Mouse (Mus musculus): ENCODE results near the gene Tgfbr3. TPM values are rescaled to one million over a fixed set of nuclear protein-coding genes. Genes with fewer than 3 reads are reported as not detected.

The Tgfbr3 gene
- total RNA-seq (2014; rRNA removed) (5.5 and 14.3 TPM in 2 replicates), polyA plus RNA-seq (2015; fragmentation: Nextera tagmentation; extraction: Ambion mirVana) (2.3 and 3.4 TPM in 2 replicates)

DNA sequence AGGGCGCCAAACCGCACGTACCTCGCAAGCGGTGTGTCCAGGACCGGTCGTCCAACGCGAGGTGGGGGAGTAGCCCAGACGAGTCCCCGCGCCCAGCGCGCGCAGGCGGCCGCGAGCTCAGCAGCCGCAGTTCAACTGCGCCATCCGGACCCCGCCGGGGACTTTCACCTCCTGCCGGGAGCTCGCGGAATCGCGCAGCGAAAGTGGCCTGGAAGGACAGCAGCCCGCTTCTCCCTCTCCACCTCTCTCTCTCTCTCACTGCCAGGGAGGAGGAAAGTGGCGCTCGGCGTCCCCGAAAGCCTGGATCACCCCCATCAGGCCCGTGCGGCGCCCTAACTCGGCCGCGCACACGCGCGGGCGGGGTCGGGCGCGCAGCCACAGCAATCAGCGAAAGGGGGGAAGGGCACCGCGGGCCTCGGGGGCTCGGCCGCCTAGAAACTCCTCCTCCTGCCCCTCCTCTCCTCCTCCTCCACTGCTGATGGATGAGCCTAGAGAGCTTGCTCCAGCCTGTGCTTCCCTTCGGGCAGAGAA is at the start of gene Tgfbr3:
Tgfbr3 (minus strand) TSS at position 396 of the 531 bp plus-strand sequence.
- Histone ChIP-seq H3K4me3 (ENCODE audit: low read depth, low read length) (peak within 1 kb of the TSS; percentile 70), H3K27ac (ENCODE audit: low read depth, low read length) (no peak within 1 kb of the TSS; the same call in 1 of the 2 replicates), H3K4me2 (ENCODE audit: low read depth) (peak within 1 kb of the TSS; percentile 100), H3K36me3 (ENCODE audit: insufficient read depth) (no peaks in the 10 kb centered on the region), H3K4me1 (ENCODE audit: insufficient read depth) (peaks cover 5% of the 10 kb centered on the region; the same call in 1 of the 2 replicates), H3K9me3 (ENCODE audit: low read length) (no peaks in the 10 kb centered on the region), H3K27me3 (ENCODE audit: insufficient read depth, low read length) (peaks cover 14% of the 10 kb centered on the region), H3K9ac (peak within 1 kb of the TSS; percentile 62)
- WGBS: 2% methylated on average over 44 of the region's 54 CpGs
- TF ChIP-seq CTCF (IDR thresholded peaks at IDR 0.05; ENCODE audit: low read depth): peak; percentile 63
- DNase-seq (peak; percentile 77), ATAC-seq (peak; percentile 89)

DNA sequence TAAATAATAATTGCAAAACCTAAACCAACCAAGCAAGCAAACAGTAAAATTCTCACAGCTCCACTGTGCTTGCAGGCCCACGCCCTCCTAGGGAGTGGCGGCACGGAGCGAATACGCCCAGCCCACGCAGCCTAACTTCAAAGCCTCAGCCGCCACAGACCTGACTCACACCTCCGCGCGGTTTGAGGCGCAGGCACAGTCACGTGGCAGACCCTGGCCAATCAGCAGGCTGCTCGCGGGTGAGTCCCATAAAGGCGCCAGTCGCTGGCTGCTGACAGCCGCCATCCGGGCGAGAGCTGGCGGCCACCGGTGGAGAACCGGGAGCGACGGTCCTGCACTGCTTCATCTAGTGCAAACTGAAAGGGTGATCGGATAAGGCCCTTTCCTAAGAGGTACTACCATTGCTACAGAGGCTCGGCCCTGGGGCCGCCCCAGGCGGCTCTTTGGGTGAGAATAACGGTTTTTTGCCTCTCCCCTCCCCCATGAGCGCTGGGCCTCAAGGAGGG is 41.5 kb upstream of the Tgfbr3 start, which contains the start of gene Brdt:
Brdt (plus strand) TSS at position 244 of the 506 bp plus-strand sequence.
- Histone ChIP-seq H3K4me1 (ENCODE audit: insufficient read depth) (no peaks in the 10 kb centered on the region), H3K27ac (ENCODE audit: low read depth, low read length) (no peak within 1 kb of the TSS), H3K36me3 (ENCODE audit: insufficient read depth) (no peaks in the 10 kb centered on the region), H3K4me2 (ENCODE audit: low read depth) (no peak within 1 kb of the TSS), H3K4me3 (ENCODE audit: low read depth, low read length) (no peak within 1 kb of the TSS), H3K9ac (no peak within 1 kb of the TSS), H3K27me3 (ENCODE audit: insufficient read depth, low read length) (no peaks in the 10 kb centered on the region), H3K9me3 (ENCODE audit: low read length) (no peaks in the 10 kb centered on the region)
- 91% methylated on average over 30 of the region's 30 CpGs for WGBS
- no peak for TF ChIP-seq CTCF (IDR thresholded peaks at IDR 0.05; ENCODE audit: low read depth)
- no peak for DNase-seq
- ATAC-seq: no peak

DNA sequence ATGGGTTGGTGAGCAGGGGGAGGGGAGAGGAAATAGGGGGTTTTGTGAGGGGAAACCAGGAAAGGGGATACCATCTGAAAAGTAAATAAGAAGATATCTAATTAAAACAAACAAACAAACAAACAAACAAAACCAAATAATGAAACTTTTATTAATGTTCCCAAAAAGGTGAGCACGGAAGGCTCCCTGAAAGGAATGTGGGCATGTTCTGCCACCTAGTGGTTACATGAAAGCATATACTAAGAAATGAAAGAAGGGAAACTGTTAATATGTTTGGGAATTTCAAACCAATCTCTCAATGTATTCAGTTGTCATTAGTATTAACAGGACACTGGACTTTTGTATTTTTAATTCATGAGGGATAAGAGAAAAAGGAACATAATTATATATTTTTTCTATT is 31.3 kb upstream of the Tgfbr3 start:
- H3K4me1 ChIP-seq (ENCODE audit: insufficient read depth): no peaks in the 10 kb centered on the region
- TF ChIP-seq CTCF (IDR thresholded peaks at IDR 0.05; ENCODE audit: low read depth): peak; percentile 83
- H3K27ac ChIP-seq (ENCODE audit: low read depth, low read length): no peak overlapping the region
- H3K36me3 ChIP-seq (ENCODE audit: insufficient read depth): no peaks in the 10 kb centered on the region
- H3K27me3 ChIP-seq (ENCODE audit: insufficient read depth, low read length): 0 out of 2 replicates have a peak, but pooled peaks cover 8% of the 10 kb centered on the region
- H3K9me3 ChIP-seq (ENCODE audit: low read length): no peaks in the 10 kb centered on the region
- H3K9ac ChIP-seq: no peak overlapping the region
- 17% methylated on average over 1 of the region's 1 CpGs for WGBS
- H3K4me2 ChIP-seq (ENCODE audit: low read depth): no peak overlapping the region
- DNase-seq: peak; percentile 64
- no peak overlapping the region for H3K4me3 ChIP-seq (ENCODE audit: low read depth, low read length)
- ATAC-seq: no peak

- Histone ChIP-seq H3K9ac (no peak overlapping the region), H3K27ac (ENCODE audit: low read depth, low read length) (no peak overlapping the region), H3K27me3 (ENCODE audit: insufficient read depth, low read length) (0 out of 2 replicates have a peak, but pooled peaks cover 8% of the 10 kb centered on the region), H3K9me3 (ENCODE audit: low read length) (no peaks in the 10 kb centered on the region), H3K4me1 (ENCODE audit: insufficient read depth) (no peaks in the 10 kb centered on the region), H3K36me3 (ENCODE audit: insufficient read depth) (no peaks in the 10 kb centered on the region), H3K4me2 (ENCODE audit: low read depth) (no peak overlapping the region), H3K4me3 (ENCODE audit: low read depth, low read length) (no peak overlapping the region)
- no peak for DNase-seq
- WGBS: 91% methylated on average over 7 of the region's 7 CpGs
- TF ChIP-seq CTCF (IDR thresholded peaks at IDR 0.05; ENCODE audit: low read depth): no peak
- no peak for ATAC-seq
Observed at GRCm38 (mm10) chr5:107317141-107317540, 27.7 kb upstream of the Tgfbr3 start.

DNA sequence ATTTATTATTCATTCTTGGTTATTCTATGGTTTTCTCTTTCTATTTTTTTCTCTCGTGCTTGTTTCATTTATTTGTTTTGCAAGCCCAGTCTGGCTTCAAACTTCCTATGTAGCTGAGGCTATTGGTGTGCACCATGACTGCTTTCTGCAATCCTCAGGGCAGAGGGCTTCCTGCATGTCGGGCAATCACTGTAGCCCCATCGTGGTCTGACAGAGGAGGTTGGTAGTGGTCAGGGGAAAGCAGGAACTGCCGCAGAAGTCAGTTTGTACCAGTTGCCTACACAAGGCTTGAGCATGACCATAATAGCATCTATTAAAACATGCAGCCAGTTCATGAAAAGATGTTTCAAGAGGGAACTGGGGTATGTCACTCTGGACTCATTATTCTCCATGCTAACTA is 18.0 kb upstream of the Tgfbr3 start:
- H3K9me3 ChIP-seq (ENCODE audit: low read length): no peaks in the 10 kb centered on the region

DNA sequence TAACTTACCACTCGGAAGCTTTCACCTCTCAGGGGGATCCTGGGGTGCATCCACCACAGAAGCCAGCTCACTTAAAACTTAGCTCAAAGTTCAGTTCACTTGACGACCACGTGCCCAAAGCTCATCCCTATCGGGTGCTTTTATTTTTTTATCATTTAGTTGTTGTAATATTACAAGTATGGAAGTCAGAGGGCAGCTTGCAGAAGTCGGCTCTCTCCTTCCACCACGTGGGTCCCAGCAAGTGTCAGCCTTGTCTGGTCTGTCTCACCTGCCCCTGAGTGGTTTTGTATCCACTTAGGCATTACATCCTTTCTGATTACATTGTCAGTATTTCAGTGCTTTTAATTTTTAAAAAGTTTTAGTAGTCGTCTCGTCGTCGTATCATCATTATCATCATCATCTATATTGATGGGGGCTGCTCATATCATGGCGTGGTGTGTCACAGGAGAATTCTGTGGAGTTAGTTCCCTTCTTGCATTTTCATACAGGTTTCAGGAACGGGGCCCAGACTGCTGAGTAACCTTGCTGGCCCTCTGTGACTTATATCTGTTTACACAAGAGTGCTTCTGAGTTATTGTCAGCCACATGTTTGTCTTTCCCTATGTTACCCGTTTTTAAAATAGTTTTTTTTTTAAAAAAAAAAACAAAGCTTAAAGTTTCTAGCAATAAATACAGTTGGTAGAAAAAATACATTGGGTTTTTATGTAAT is 14.8 kb upstream of the Tgfbr3 start:
- no peak overlapping the region for H3K9ac ChIP-seq
- H3K27ac ChIP-seq (ENCODE audit: low read depth, low read length): no peak overlapping the region
- H3K4me2 ChIP-seq (ENCODE audit: low read depth): no peak overlapping the region
- ATAC-seq: no peak
- no peak for TF ChIP-seq CTCF (IDR thresholded peaks at IDR 0.05; ENCODE audit: low read depth)
- H3K27me3 ChIP-seq (ENCODE audit: insufficient read depth, low read length): no peaks in the 10 kb centered on the region
- no peaks in the 10 kb centered on the region for H3K36me3 ChIP-seq (ENCODE audit: insufficient read depth)
- 83% methylated on average over 13 of the region's 13 CpGs for WGBS
- H3K4me3 ChIP-seq (ENCODE audit: low read depth, low read length): no peak overlapping the region
- DNase-seq: no peak
- H3K9me3 ChIP-seq (ENCODE audit: low read length): no peaks in the 10 kb centered on the region
- no peaks in the 10 kb centered on the region for H3K4me1 ChIP-seq (ENCODE audit: insufficient read depth)

More for the DNA sequence above, 18.0 kb upstream of the Tgfbr3 start:
- no peak for TF ChIP-seq CTCF (IDR thresholded peaks at IDR 0.05; ENCODE audit: low read depth)
- Histone ChIP-seq H3K9ac (no peak overlapping the region), H3K4me3 (ENCODE audit: low read depth, low read length) (no peak overlapping the region), H3K4me1 (ENCODE audit: insufficient read depth) (no peaks in the 10 kb centered on the region), H3K4me2 (ENCODE audit: low read depth) (no peak overlapping the region), H3K36me3 (ENCODE audit: insufficient read depth) (no peaks in the 10 kb centered on the region), H3K27me3 (ENCODE audit: insufficient read depth, low read length) (no peaks in the 10 kb centered on the region), H3K27ac (ENCODE audit: low read depth, low read length) (no peak overlapping the region)
- no peak for ATAC-seq
- 85% methylated on average over 4 of the region's 4 CpGs for WGBS
- DNase-seq: no peak

DNA sequence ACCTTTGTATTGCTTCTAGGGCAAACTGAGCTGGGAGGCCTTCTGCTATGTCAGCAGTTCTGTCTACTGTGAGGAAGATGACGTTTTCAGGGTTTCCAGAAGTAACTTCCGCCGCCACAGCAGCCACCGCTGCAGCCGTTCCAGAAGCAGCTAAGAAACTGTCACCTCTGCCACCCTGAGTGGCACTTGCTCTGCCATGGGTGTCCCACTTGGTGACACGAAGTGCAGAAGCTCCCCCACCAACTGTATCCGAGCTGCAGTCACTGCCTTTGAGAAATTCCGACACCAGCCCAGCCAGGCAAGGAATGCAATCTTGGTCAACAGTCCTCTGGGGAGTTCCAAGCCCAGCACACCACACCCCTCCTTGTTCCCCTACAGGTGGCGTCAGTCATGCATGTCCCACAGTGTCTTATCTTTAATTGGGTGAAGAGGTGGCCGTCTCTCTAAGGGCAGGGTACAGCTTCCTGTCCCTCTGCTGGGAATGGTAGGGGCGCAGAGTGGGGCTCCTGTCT is 14.0 kb upstream of the Tgfbr3 start:
- DNase-seq (no peak), ATAC-seq (no peak)
- no peak for TF ChIP-seq CTCF (IDR thresholded peaks at IDR 0.05; ENCODE audit: low read depth)
- H3K27me3 ChIP-seq (ENCODE audit: insufficient read depth, low read length): no peaks in the 10 kb centered on the region
- 55% methylated on average over 11 of the region's 11 CpGs for WGBS
- no peak overlapping the region for H3K27ac ChIP-seq (ENCODE audit: low read depth, low read length)
- no peak overlapping the region for H3K4me3 ChIP-seq (ENCODE audit: low read depth, low read length)
- H3K9ac ChIP-seq: no peak overlapping the region
- H3K9me3 ChIP-seq (ENCODE audit: low read length): no peaks in the 10 kb centered on the region
- H3K4me2 ChIP-seq (ENCODE audit: low read depth): no peak overlapping the region
- no peaks in the 10 kb centered on the region for H3K4me1 ChIP-seq (ENCODE audit: insufficient read depth)
- no peaks in the 10 kb centered on the region for H3K36me3 ChIP-seq (ENCODE audit: insufficient read depth)

Data from forebrain, postnatal 0 days (tissue).